Mouse (Mus musculus) spleen, postnatal 36 days (tissue): ENCODE data around the gene Prl7d1.
"Not testable (repeated sequence)": the region's sequence is repeated elsewhere in the genome, so short reads cannot be mapped to it uniquely, and the experiment has no call there.

Experiments
- DNase-seq, 2 experiments: peaks; one replicate each; pipeline ENCODE4 v3.0.0; 2022; ENCODE audit warnings: low spot score in 2 of 2, mixed read lengths in 1 of 2

The Prl7d1 gene

DNA sequence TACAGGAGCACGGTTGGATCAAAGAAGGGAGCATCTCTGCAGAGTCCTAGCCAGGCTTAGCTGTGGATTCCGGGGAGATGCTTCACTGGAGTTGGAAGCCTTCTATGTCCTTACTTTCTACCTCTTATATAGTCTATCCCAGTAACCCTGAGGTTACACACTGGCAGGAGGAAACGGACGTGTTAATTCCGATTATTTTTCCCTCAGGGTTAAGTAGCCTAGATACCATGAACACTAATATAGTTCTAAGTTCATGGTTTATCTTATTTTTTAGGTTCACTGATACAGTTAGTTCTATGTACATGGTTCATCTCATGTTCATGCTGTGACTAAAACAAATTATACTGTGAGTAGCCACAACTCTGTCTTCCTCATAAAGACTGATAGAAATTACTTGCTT lies at the start of gene Prl7d1:
TSS of gene Prl7d1 (minus strand) at position 101 of the 400 bp plus-strand sequence.
- no peak for DNase-seq

DNA sequence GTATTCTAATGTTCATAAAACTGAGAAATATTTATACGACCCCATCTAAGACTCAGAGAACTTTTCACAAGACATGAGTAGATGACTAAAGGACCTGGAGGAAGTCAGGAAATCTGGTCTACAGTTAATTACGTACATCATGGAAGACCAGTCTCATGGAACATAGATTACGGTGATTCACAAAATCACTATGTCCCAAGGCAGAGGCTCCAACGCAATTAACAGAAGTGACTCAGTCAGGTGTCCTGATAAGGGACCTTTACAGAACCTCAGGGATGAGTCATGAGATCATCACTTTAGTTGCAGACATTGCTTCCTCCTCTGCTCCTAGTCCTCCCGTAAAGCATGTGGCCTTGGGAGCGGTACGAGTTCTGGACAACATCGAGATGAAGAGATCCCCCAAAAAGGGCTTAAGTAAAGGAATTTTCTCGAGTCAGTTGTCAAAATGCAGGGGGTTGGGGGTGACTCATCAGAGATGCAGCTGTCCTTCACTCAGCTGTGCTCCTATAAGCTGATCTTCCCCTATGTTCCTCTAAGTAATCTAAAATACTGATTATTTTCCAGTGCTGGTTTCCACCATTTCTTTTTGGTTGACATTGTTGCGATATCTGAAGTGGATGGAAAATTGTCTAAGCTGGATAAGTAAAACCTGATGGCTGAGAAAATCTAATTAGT lies 18.1 kb upstream of the Prl7d1 start:
- no peak for DNase-seq

DNA sequence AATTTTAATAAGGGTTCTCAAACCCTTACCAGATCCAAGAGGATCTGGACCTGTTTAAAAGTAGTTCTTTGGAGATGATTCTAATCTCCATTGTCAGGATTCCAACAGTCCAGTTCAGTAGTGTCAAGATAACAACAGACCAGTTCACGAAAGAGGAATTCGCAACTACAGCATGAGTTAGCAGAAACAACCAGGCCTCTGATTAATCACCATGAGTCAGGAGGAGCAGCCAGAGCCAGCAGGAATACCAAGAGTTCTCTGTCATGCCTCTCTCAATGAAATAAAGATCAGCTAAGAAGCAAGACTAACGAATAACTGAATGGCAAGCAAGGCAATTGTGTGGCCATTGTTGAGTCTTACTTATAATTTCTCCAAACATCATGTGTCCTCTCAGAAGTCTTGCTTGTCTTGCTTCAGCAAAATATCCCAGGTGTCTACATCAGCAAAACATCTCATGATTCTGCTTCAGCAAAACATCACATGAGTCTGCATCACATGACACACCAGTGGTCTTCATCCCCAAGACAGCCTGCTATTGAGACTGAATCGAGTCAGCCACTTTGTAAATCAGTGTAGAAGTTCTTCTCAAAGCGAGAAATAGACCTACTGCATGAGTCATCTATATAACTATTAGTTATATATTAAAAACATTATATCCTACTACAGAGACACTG lies 13.9 kb upstream of the Prl7d1 start:
- DNase-seq: not testable (repeated sequence)

DNA sequence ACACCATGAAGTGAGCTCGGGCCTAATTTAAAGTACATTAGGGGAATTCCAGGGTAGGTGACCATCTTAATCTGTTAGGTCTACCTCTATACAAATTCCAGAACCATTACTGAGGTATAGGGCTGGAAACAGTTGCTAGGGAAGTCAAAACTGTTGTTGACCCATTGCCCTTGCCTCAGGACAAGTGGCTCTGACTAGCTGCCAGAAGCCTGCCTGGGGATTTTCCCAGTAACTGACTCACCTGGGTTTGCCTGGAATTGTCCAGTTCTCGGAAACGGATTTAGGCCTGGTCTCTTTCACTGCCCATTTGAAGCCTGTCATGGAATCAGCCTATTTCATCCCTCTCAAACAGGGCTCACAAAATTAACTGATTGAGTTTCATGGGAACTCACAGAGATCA lies 8.5 kb upstream of the Prl7d1 start:
- not testable (repeated sequence) for DNase-seq

DNA sequence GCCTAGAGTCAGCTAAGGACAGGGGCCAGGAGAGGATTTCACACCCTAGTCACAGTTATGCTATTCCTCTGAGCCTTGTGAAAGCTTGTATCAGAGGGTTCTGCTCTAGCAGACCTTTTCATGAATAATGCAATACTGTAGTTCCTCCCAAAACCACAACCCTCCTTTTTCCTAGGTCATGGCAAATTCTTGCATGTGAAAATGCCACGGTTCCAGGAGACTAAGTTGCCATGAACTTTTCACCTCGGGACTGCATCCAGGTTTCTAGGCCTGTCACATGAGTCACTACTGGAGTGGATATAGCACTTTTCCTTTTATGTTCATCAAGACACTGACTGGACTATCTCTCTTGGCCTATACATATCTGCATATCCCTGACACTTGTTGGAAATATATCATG lies 10.0 kb downstream of the Prl7d1 start:
- no peak for DNase-seq

DNA sequence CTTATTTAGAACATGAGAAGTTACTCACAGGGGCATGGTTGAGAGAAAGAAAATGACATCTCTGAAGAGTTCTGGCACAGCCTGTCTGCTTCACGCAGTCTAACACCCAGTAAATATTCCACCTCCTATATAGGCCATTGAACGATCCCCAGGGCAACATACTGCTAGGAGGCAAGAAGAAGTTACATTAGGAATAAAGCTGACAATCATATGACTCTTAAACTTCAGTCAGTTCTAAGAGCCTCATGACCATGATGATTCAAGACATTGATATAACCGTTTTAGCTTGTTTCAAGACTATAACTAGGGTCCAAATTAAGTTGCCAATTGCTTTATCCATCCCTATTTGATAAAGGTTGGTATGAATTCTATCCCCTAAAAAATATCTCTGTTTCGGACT lies 48.6 kb downstream of the Prl7d1 start, which contains the start of gene Prl7a2:
TSS of gene Prl7a2 (minus strand) at position 101 of the 400 bp plus-strand sequence.
- DNase-seq: no peak

DNA sequence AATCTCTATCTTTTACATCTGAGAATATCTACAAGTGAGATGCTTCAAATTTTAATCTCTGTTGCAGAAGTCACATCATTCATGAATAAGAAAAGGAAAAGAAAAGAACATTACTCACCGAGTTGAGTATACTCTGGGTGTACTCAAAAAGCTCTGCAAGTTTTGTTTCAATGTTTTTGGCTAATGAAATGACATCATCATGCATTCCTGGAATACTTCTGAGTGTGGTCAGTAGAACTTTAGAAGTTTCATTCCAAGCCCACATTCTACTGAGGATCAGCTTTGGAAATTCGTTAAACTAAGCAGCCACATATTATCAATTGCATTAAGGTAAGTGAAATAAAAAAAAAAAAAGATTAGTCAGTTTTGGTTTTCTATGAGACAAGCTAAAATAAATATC lies 55.8 kb downstream of the Prl7d1 start:
- no peak for DNase-seq
